Mouse (Mus musculus): ENCODE data around the gene Gm12248.

DNA sequence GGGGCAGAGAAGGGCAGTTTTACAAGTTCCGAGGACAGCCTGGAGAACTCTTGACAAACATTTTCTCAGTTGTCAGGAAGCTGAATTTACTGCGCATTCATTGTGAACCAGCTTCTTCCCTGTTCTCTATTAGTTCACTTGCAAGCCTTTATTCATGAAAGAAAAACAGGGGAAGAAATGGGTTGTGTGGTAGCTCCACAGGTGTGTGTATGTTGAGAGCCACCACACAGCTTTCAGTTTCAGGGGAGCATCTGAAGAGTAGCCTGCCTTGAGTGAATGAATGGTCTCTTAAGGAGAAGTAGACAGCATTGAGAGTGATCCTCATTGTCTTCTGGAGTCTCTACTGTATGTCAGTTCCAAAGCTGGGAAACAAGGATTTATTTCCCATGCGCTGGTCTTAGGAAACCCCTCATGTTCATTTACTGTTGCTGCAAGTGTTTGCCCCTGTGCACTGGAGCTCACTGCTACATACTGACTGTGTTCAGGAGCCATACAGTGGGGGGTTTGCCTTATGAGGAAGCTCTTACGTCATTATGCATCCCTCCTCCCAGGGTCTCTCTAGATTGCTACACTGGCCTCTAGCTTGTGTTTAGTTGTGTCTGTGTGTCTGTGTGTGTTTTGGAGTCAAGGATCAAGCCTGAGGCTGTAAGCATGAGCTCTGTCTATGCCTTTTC lies 14.9 kb upstream of the Gm12248 start:
- TF ChIP-seq CTCF (IDR thresholded peaks at IDR 0.05; ENCODE audit: borderline replicate concordance, insufficient read depth, low read depth, low read length) (no peak), POLR2A (IDR thresholded peaks at IDR 0.05; ENCODE audit: borderline replicate concordance, insufficient read depth, low read length) (no peak)

Data from cerebellum, adult 2 months (tissue).